Mouse (Mus musculus) heart, postnatal 0 days (tissue): ENCODE measurements around the gene Mrpl53. TPM values are rescaled to one million over a fixed set of nuclear protein-coding genes. Genes with fewer than 3 reads are reported as not detected.

ENCODE experiments used
- ATAC-seq: fragments of 200-750 bp; cut with Nextera tagmentation; 2 replicates; pipeline ENCODE4 v1.8.0; 2017; ENCODE audit warnings: low read depth, moderate number of reproducible peaks, moderate library complexity; ENCODE audit not compliant: insufficient read depth
- DNase-seq: peaks from one replicate; pipeline ENCODE4 v3.0.0-alpha.2; 2016; ENCODE audit warnings: low spot score
- H3K27ac ChIP-seq: fragments of 300-500 bp; sonication (generic); 2 replicates; pipeline ENCODE4 v1.5.1; 2014; ENCODE audit warnings: low read depth, mild to moderate bottlenecking
- H3K27me3 ChIP-seq: fragments of 300-500 bp; sonication (generic); 2 replicates; pipeline ENCODE4 v1.6.1; 2014; ENCODE audit warnings: low read length, mixed read lengths; ENCODE audit not compliant: control insufficient read depth, insufficient read depth
- H3K36me3 ChIP-seq: fragments of 300-500 bp; sonication (generic); replicated peaks from 2 replicates; pipeline ENCODE4 v1.6.1; 2014; ENCODE audit warnings: low read length, mixed read lengths; ENCODE audit not compliant: control insufficient read depth, insufficient read depth
- H3K4me1 ChIP-seq: fragments of 300-500 bp; sonication (generic); 2 replicates; pipeline ENCODE4 v1.6.1; 2014; ENCODE audit warnings: antibody characterized with exemption; ENCODE audit not compliant: control insufficient read depth, insufficient read depth
- H3K4me2 ChIP-seq: fragments of 300-500 bp; sonication (generic); 2 replicates; pipeline ENCODE4 v1.6.1; 2014; ENCODE audit warnings: low read depth, mild to moderate bottlenecking, low read length, moderate library complexity
- H3K4me3 ChIP-seq: fragments of 300-500 bp; sonication (generic); 2 replicates; pipeline ENCODE4 v1.5.1; 2014; ENCODE audit warnings: low read depth, low read length
- H3K9ac ChIP-seq: fragments of 300-500 bp; sonication (generic); replicated peaks from 2 replicates; pipeline ENCODE4 v1.6.1; 2014; ENCODE audit warnings: low read depth, low read length, mixed read lengths
- H3K9me3 ChIP-seq: fragments of 300-500 bp; sonication (generic); replicated peaks from 2 replicates; pipeline ENCODE4 v1.6.1; 2016; ENCODE audit warnings: low read length; ENCODE audit not compliant: control insufficient read depth
- CTCF ChIP-seq: IDR thresholded peaks from 2 replicates; pipeline ENCODE4 v1.5.1; 2016; ENCODE audit warnings: antibody characterized with exemption, control low read depth, low read depth
- EP300 ChIP-seq: IDR thresholded peaks from 2 replicates; pipeline ENCODE4 v1.6.1; 2016; ENCODE audit warnings: antibody characterized with exemption, low read depth
- WGBS: fragments of 180-500 bp; shearing (Covaris S2); extraction: QIAGEN DNeasy Blood & Tissue Kit; methylation state at CpG from one replicate; pipeline ENCODE4 v1.1.7; 2014; 5-methylcytosine and 5-hydroxymethylcytosine counted together
- polyA plus RNA-seq: library from polyadenylated mRNA; unstranded; fragments of >200 nt; fragmentation: Nextera tagmentation; extraction: Ambion mirVana; gene quantifications from 2 replicates; pipeline ENCODE4 v1.2.1, GENCODE M21; 2015
- total RNA-seq: library from RNA; depleted of rRNA; stranded (reverse); fragments of >200 nt; gene quantifications from 2 replicates; pipeline ENCODE4 v1.2.3, GENCODE M21; 2014; ENCODE audit warnings: low replicate concordance

Gene Mrpl53
- total and polyA plus RNA-seq, 2 experiments from 2014 or later, result 156 to 242 TPM

DNA sequence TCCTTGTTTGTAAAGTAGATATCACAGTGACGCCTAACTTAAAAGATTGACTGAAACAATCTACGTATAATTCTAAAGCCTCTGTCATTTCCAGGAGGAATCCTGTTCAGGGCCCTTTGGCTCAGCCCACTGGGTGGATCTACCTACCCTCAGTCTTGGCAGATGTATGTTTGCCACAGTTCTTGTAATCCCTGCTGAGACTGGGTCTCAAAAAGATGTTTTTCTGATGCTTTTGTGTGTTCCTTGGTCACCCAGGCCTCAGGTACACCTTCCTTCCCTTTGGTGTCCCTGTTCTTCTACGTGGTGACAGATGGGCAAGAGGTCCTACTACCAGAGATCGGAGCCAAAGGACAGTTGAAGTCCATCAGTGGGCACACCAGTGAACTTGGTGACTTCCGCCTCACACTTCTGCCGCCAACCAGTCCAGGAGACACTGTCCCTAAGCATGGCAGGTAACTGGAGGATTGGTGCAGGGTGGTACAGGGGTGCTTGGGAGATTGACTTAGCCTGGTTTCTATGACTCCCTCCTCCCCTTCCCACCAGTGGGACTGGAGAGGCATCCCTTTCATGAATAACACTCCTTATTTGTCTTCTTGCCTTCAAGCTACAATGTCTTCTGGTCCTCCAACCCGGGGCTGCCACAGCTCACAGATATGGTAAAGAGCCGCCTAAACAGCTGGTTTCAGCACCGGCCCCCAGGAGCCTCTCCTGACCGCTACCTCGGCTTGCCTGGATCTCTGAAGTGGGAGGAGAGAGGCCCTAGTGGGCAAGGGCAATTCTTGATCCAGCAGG is 7.7 kb downstream of the Mrpl53 start:
- ATAC-seq (no peak), DNase-seq (no peak)
- Histone ChIP-seq H3K9me3 (no peaks in the 10 kb centered on the region), H3K4me3 (peak overlapping the region; percentile 64), H3K36me3 (peaks cover 15% of the 10 kb centered on the region), H3K4me1 (peaks cover 15% of the 10 kb centered on the region), H3K9ac (peak overlapping the region; percentile 61), H3K27me3 (no peaks in the 10 kb centered on the region), H3K27ac (no peak overlapping the region), H3K4me2 (peak overlapping the region; percentile 84)
- 69% methylated on average over 11 of the region's 11 CpGs for WGBS
- TF ChIP-seq EP300 (no peak), CTCF (no peak)

DNA sequence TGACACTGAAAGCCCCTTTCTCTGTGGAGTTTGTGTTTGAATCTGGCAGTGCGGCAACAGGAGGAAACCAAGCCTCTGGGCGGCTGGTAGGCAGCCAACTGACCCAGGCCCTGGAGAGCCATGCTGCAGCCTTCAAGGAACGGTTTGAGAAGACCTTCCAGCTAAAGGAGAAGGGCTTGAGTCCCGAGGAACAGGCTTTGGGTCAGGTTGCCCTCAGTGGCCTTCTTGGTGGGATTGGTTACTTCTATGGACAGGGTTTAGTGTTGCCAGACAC is 8.3 kb downstream of the Mrpl53 start:
- Histone ChIP-seq H3K4me3 (no peak overlapping the region), H3K4me1 (peaks cover 14% of the 10 kb centered on the region; the same call in 1 of the 2 replicates), H3K4me2 (no peak overlapping the region), H3K27me3 (no peaks in the 10 kb centered on the region), H3K9ac (no peak overlapping the region), H3K27ac (no peak overlapping the region), H3K36me3 (peaks cover 15% of the 10 kb centered on the region), H3K9me3 (no peaks in the 10 kb centered on the region)
- WGBS, result 90% methylated on average over 4 of the region's 4 CpGs
- DNase-seq, result no peak
- no peak for ATAC-seq
- TF ChIP-seq CTCF (no peak), EP300 (no peak)

DNA sequence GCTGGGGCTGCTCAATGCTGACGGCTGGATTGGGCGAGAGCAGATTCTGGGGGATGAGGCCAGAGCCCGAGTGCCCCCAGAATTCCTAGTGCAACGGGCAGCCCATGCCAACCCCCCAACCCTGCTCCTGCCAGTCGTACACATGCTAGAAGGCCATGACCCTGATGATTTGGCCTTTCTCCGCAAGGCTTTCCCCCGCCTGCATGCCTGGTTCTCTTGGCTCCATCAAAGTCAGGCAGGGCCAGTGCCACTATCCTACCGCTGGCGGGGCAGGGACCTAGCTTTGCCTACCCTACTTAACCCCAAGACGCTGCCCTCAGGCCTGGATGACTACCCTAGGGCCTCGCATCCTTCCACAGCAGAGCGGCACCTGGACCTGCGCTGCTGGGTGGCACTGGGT is 8.8 kb downstream of the Mrpl53 start:
- Histone ChIP-seq H3K27me3 (no peaks in the 10 kb centered on the region), H3K27ac (no peak overlapping the region), H3K4me2 (no peak overlapping the region), H3K36me3 (peaks cover 15% of the 10 kb centered on the region), H3K9me3 (no peaks in the 10 kb centered on the region), H3K9ac (no peak overlapping the region), H3K4me3 (no peak overlapping the region), H3K4me1 (peaks cover 18% of the 10 kb centered on the region; the same call in 1 of the 2 replicates)
- DNase-seq (no peak), ATAC-seq (no peak)
- TF ChIP-seq EP300 (no peak), CTCF (no peak)
- 91% methylated on average over 13 of the region's 13 CpGs for WGBS

DNA sequence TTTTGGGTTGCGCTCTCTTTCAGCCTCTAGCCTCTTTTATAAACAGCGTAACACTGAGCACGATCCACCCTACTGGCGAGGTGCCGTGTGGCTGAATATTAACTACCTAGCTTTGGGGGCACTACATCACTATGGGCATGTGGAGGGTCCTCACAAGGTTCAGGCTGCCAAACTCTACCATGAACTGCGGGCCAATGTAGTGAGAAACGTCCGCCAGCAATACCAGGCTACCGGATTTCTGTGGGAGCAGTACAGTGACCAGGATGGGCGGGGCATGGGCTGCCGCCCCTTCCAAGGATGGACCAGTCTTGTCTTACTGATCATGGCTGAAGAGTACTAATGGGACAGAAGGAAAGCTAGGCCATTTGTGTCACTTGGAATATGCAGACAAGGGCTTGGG is 9.5 kb downstream of the Mrpl53 start:
- no peak for DNase-seq
- Histone ChIP-seq H3K36me3 (peaks cover 15% of the 10 kb centered on the region), H3K9ac (no peak overlapping the region), H3K4me3 (no peak overlapping the region), H3K4me1 (peaks cover 18% of the 10 kb centered on the region; the same call in 1 of the 2 replicates), H3K4me2 (no peak overlapping the region), H3K9me3 (no peaks in the 10 kb centered on the region), H3K27me3 (no peaks in the 10 kb centered on the region), H3K27ac (no peak overlapping the region)
- 79% methylated on average over 11 of the region's 11 CpGs for WGBS
- no peak for ATAC-seq
- no peak for TF ChIP-seq EP300
- no peak for TF ChIP-seq CTCF

DNA sequence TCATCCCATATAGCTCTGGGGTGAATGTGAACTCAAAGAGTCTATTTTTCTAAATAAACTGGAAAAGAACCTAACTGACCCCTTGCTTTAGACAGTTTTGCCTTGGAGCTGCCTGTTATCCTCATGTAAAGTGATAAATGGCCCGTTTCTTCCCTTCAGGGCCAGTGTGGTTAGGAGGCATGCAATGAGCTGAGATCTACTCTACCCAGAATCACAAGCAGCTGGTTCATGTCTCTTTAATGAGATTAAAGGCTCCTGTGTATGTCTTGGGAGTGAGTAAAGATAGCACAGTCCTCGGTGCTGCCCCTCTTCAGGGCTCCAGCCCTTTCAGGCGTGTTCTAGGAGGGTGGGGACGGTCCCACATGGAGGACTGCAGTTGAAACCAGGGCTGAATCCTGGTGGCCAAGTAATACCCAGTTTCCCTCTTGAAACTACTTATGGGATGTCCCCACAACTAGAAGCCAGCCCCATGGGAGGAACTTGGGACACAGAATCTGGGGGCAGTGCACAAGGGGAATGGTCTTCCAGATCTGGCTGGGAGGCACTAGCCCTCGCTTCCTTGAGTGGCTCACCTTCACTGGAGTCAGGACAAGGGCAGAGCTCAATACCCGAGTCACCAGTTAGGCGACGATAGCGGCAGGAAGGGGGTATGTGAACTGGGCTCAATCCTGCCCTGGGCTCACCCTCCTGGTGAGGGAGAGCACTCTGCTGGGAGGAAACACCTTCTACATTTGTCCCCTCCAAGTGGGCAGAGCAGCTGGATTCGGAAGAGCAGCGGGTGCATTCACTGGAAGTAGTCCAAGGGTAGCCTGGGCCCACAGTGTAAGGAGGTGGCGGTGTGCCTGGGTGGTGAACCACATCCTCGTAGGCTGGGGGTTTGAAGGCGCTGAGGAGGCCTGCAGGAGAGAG is 10.2 kb downstream of the Mrpl53 start:
- no peaks in the 10 kb centered on the region for H3K27me3 ChIP-seq
- DNase-seq (no peak), ATAC-seq (no peak)
- no peaks in the 10 kb centered on the region for H3K9me3 ChIP-seq
- H3K4me1 ChIP-seq, result peaks cover 21% of the 10 kb centered on the region
- no peak overlapping the region for H3K4me3 ChIP-seq
- peaks cover 15% of the 10 kb centered on the region for H3K36me3 ChIP-seq
- H3K27ac ChIP-seq, result no peak overlapping the region
- no peak overlapping the region for H3K9ac ChIP-seq
- 73% methylated on average over 14 of the region's 14 CpGs for WGBS
- H3K4me2 ChIP-seq, result no peak overlapping the region
- TF ChIP-seq EP300, result no peak
- TF ChIP-seq CTCF, result no peak
